Mouse (Mus musculus): ENCODE measurements around the gene Svop.

DNA sequence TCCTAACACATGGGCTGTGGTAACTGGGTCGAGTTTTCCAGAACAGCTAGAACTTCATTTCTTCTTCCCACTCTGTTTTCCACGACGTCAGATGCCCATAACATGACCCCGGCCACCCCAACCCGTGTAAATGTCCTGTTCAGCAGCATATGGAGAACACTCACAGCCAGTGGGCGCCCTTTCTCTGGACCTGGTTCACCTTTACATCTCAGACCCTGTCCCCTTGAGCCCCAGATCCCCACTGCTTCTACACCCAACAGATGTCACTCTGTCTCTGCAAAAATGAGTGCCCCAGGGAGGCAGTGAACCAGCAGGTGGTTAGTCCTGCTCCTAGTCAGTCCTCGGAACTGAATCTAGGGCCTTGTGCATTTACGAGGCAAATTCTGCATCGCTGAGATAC lies 23.4 kb downstream of the Svop start:
- TF ChIP-seq CTCF (IDR thresholded peaks at IDR 0.05; ENCODE audit: low read depth) (no peak), EP300 (IDR thresholded peaks at IDR 0.05; ENCODE audit: low read depth) (no peak)
